Mouse (Mus musculus): ENCODE results near the gene Krt33a. TPM values are rescaled to one million over a fixed set of nuclear protein-coding genes. Genes with fewer than 3 reads are reported as not detected.
A peak's percentile ranks its signal among the peaks of the same experiment; 100 is the strongest.

The Krt33a gene
- polyA plus RNA-seq, 1 experiment = 0.02 TPM

DNA sequence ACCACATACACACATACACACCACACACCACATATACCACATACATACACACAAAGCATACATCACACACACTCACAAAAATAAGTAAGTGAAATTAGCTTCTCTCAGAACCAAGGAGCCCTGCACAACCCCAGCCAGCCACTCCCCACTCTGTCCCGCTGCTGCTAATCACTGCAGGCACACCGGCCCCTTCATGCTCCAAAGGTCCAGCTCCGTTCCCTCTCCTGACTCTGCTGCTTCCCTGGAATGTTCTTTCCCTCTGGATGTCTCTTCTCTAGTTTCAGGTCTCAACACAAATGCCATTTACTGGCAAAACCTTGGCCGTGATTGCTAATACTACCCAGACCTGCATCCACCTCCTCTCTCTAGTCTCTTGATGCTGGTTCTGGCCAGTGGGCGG lies 5.3 kb downstream of the Krt33a start:
- H3K4me3 ChIP-seq (ENCODE audit: insufficient read depth, poor library complexity, severe bottlenecking) = no peak overlapping the region

DNA sequence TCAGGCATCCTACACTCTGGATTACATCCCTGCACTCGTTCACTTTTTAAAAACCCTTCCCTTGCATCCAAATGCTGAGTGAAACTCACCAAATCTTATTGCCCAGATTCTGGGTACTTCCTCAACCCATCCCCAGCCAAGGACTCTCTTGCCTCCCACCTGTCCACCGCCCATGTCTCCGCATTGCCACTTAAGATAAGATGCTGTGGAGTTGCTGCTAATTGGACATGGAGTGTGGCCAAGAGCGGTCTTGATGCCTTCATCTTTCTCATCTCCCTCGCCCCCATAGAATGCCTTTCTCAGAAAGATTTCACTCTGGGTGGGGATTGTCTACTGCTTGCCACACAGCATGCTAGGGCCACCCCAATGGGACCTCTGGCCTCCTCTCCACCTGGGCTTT lies 7.7 kb downstream of the Krt33a start:
- Histone ChIP-seq H3K79me3 (ENCODE audit: low read depth) (no peaks in the 10 kb centered on the region), H3K4me3 (ENCODE audit: insufficient read depth, poor library complexity, severe bottlenecking) (no peak overlapping the region), H3ac (ENCODE audit: control insufficient read depth, insufficient read length, low read depth) (no peak overlapping the region), H3K79me2 (ENCODE audit: control insufficient read depth, insufficient read depth) (no peaks in the 10 kb centered on the region), H3K36me3 (ENCODE audit: control insufficient read depth, insufficient read depth) (no peaks in the 10 kb centered on the region), H3K27me3 (ENCODE audit: control insufficient read depth, insufficient read depth, insufficient read length) (no peaks in the 10 kb centered on the region)
- TF ChIP-seq MAX (IDR thresholded peaks at IDR 0.05) = no peak
- TF ChIP-seq CTCF (IDR thresholded peaks at IDR 0.05; ENCODE audit: control insufficient read depth, insufficient read depth, insufficient read length) = no peak
- no peak for TF ChIP-seq CEBPB (IDR thresholded peaks at IDR 0.05; ENCODE audit: low read depth)
- no peak for TF ChIP-seq FOSL1 (IDR thresholded peaks at IDR 0.05; ENCODE audit: insufficient read depth, low read length, poor library complexity, severe bottlenecking)
- TF ChIP-seq MYOD1 (IDR thresholded peaks at IDR 0.05; ENCODE audit: control insufficient read depth, insufficient read length, low read depth) = no peak
- no peak for TF ChIP-seq MYOG (IDR thresholded peaks at IDR 0.05; ENCODE audit: control insufficient read depth, extremely low read depth, insufficient read length)

More for the DNA sequence above, 5.3 kb downstream of the Krt33a start:
- no peaks in the 10 kb centered on the region for H3K36me3 ChIP-seq (ENCODE audit: control insufficient read depth, insufficient read depth)
- H3K27me3 ChIP-seq (ENCODE audit: control insufficient read depth, insufficient read depth, insufficient read length) = no peaks in the 10 kb centered on the region
- H3K79me3 ChIP-seq (ENCODE audit: low read depth) = no peaks in the 10 kb centered on the region
- no peak overlapping the region for H3ac ChIP-seq (ENCODE audit: control insufficient read depth, insufficient read length, low read depth)
- no peak for TF ChIP-seq MYOD1 (IDR thresholded peaks at IDR 0.05; ENCODE audit: control insufficient read depth, insufficient read length, low read depth)
- no peak for TF ChIP-seq FOSL1 (IDR thresholded peaks at IDR 0.05; ENCODE audit: insufficient read depth, low read length, poor library complexity, severe bottlenecking)
- TF ChIP-seq MYOG (IDR thresholded peaks at IDR 0.05; ENCODE audit: control insufficient read depth, extremely low read depth, insufficient read length) = no peak
- no peak for TF ChIP-seq USF1 (IDR thresholded peaks at IDR 0.05; ENCODE audit: low read depth)
- no peak for TF ChIP-seq CEBPB (IDR thresholded peaks at IDR 0.05; ENCODE audit: low read depth)
- no peak for TF ChIP-seq CTCF (IDR thresholded peaks at IDR 0.05; ENCODE audit: control insufficient read depth, insufficient read depth, insufficient read length)
- TF ChIP-seq MAX (IDR thresholded peaks at IDR 0.05) = no peak
- no peaks in the 10 kb centered on the region for H3K79me2 ChIP-seq (ENCODE audit: control insufficient read depth, insufficient read depth)

DNA sequence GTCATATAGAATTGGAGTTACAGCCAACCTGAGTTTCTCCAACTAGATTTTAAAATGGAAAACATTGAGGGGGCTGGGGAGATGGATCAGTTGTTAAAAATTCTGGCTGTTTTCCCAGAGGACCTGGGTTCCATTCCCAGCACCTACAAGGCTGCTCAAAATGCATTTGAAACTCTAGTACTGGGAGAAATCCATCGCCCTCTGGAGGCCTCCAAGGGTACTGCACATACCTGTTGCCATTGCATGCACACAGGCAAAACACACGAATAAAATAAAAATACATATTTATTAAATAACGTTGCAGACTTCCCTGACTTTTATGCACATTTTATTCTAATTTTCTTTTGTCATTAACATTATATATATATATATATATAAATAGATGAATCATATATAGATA lies 9.4 kb downstream of the Krt33a start:
- H3K79me3 ChIP-seq (ENCODE audit: low read depth) = no peaks in the 10 kb centered on the region
- no peak overlapping the region for H3ac ChIP-seq (ENCODE audit: control insufficient read depth, insufficient read length, low read depth)
- no peak overlapping the region for H3K4me3 ChIP-seq (ENCODE audit: insufficient read depth, poor library complexity, severe bottlenecking)
- H3K36me3 ChIP-seq (ENCODE audit: control insufficient read depth, insufficient read depth) = no peaks in the 10 kb centered on the region
- no peak for TF ChIP-seq MYOD1 (IDR thresholded peaks at IDR 0.05; ENCODE audit: control insufficient read depth, insufficient read length, low read depth)
- no peak for TF ChIP-seq USF1 (IDR thresholded peaks at IDR 0.05; ENCODE audit: low read depth)
- no peak for TF ChIP-seq MAX (IDR thresholded peaks at IDR 0.05)
- TF ChIP-seq CEBPB (IDR thresholded peaks at IDR 0.05; ENCODE audit: low read depth) = no peak
- no peak for TF ChIP-seq CTCF (IDR thresholded peaks at IDR 0.05; ENCODE audit: control insufficient read depth, insufficient read depth, insufficient read length)
- TF ChIP-seq FOSL1 (IDR thresholded peaks at IDR 0.05; ENCODE audit: insufficient read depth, low read length, poor library complexity, severe bottlenecking) = no peak
- TF ChIP-seq MYOG (IDR thresholded peaks at IDR 0.05; ENCODE audit: control insufficient read depth, extremely low read depth, insufficient read length) = no peak
- no peaks in the 10 kb centered on the region for H3K79me2 ChIP-seq (ENCODE audit: control insufficient read depth, insufficient read depth)
- H3K27me3 ChIP-seq (ENCODE audit: control insufficient read depth, insufficient read depth, insufficient read length) = no peaks in the 10 kb centered on the region

DNA sequence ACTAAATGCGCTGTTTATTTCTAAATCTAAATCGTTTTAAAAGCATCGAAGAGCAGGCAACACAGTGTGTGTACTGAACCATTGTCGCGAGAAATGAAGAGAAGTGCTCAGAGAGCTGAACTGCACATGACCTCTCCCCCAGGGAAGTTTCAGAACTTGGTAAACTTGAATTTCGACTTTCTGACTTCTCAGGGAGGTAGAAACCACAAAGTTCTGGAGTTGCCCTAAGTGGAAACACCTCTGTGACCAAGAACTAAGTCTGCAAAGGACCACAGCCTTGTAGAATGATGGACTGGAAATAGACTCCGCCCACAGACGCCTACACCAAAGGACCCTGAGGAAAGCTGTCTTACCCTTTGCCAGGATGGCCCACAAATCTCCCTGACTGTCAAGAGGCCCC lies 10.1 kb downstream of the Krt33a start:
- no peak overlapping the region for H3K4me3 ChIP-seq (ENCODE audit: insufficient read depth, poor library complexity, severe bottlenecking)
- no peaks in the 10 kb centered on the region for H3K27me3 ChIP-seq (ENCODE audit: control insufficient read depth, insufficient read depth, insufficient read length)
- no peaks in the 10 kb centered on the region for H3K36me3 ChIP-seq (ENCODE audit: control insufficient read depth, insufficient read depth)
- no peaks in the 10 kb centered on the region for H3K79me2 ChIP-seq (ENCODE audit: control insufficient read depth, insufficient read depth)
- TF ChIP-seq MAX (IDR thresholded peaks at IDR 0.05) = no peak
- no peak for TF ChIP-seq CTCF (IDR thresholded peaks at IDR 0.05; ENCODE audit: control insufficient read depth, insufficient read depth, insufficient read length)
- TF ChIP-seq MYOG (IDR thresholded peaks at IDR 0.05; ENCODE audit: control insufficient read depth, extremely low read depth, insufficient read length) = no peak
- no peak for TF ChIP-seq CEBPB (IDR thresholded peaks at IDR 0.05; ENCODE audit: low read depth)
- H3K79me3 ChIP-seq (ENCODE audit: low read depth) = no peaks in the 10 kb centered on the region
- no peak overlapping the region for H3ac ChIP-seq (ENCODE audit: control insufficient read depth, insufficient read length, low read depth)

DNA sequence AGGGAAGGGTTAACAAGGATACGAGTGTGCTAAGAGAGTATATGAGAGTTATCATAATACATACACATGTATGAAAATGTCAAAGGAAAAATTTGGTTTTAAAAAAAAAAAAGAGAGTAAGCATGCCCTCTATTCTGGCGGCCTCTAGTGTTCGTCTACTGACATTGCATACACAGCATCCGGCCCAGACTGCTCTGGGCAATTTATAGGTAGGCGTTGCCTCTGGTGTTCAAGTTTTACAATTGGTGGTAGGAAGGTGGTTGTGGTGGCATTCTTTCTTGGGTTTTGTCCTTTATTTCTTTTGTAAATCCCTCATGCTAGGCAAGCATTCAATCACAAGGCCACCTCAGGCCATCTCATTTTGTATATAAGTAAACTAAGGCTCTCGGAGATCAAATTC lies 11.2 kb downstream of the Krt33a start:
- Histone ChIP-seq H3K79me2 (ENCODE audit: control insufficient read depth, insufficient read depth) (no peaks in the 10 kb centered on the region), H3K4me3 (ENCODE audit: insufficient read depth, poor library complexity, severe bottlenecking) (no peak overlapping the region), H3K36me3 (ENCODE audit: control insufficient read depth, insufficient read depth) (no peaks in the 10 kb centered on the region), H3ac (ENCODE audit: control insufficient read depth, insufficient read length, low read depth) (no peak overlapping the region), H3K27me3 (ENCODE audit: control insufficient read depth, insufficient read depth, insufficient read length) (no peaks in the 10 kb centered on the region), H3K79me3 (ENCODE audit: low read depth) (no peaks in the 10 kb centered on the region)
- TF ChIP-seq CTCF (IDR thresholded peaks at IDR 0.05; ENCODE audit: control insufficient read depth, insufficient read depth, insufficient read length) (peak; percentile 23), CEBPB (IDR thresholded peaks at IDR 0.05; ENCODE audit: low read depth) (no peak)

DNA sequence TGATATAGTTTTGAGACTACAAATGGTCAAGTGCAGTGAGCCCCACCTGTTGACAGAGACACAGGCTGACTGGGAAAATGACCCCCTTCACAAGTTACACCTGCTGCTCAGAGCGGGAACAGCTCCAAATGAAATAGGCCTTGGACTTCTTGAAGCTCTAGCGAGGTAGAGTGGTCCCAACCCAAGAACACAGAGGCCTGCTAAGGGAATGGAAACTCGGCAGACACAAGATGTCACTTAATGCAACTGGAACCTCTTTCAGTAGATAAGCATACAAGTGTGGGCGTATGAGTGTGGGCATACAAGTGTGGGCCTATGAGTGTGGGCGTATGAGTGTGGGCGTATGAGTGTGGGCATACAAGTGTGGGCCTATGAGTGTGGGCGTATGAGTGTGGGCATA lies 16.9 kb downstream of the Krt33a start:
- Histone ChIP-seq H3K79me3 (ENCODE audit: low read depth) (no peaks in the 10 kb centered on the region), H3K79me2 (ENCODE audit: control insufficient read depth, insufficient read depth) (no peaks in the 10 kb centered on the region)

More for the DNA sequence above, 16.9 kb downstream of the Krt33a start:
- H3ac ChIP-seq (ENCODE audit: control insufficient read depth, insufficient read length, low read depth) = no peak overlapping the region
- no peak overlapping the region for H3K4me3 ChIP-seq (ENCODE audit: insufficient read depth, poor library complexity, severe bottlenecking)
- TF ChIP-seq MYOG (IDR thresholded peaks at IDR 0.05; ENCODE audit: control insufficient read depth, extremely low read depth, insufficient read length) (no peak), MAX (IDR thresholded peaks at IDR 0.05) (no peak), FOSL1 (IDR thresholded peaks at IDR 0.05; ENCODE audit: insufficient read depth, low read length, poor library complexity, severe bottlenecking) (no peak), CEBPB (IDR thresholded peaks at IDR 0.05; ENCODE audit: low read depth) (no peak), CTCF (IDR thresholded peaks at IDR 0.05; ENCODE audit: control insufficient read depth, insufficient read depth, insufficient read length) (no peak), MYOD1 (IDR thresholded peaks at IDR 0.05; ENCODE audit: control insufficient read depth, insufficient read length, low read depth) (no peak), USF1 (IDR thresholded peaks at IDR 0.05; ENCODE audit: low read depth) (no peak)
- no peaks in the 10 kb centered on the region for H3K36me3 ChIP-seq (ENCODE audit: control insufficient read depth, insufficient read depth)
- peaks cover 10% of the 10 kb centered on the region for H3K27me3 ChIP-seq (ENCODE audit: control insufficient read depth, insufficient read depth, insufficient read length)
